Mouse (Mus musculus) spleen, adult 2 months (tissue): ENCODE measurements around the gene Rtn4r.

Experiments
- CTCF ChIP-seq: fragments of 200-500 bp; IDR thresholded peaks from 2 replicates; pipeline ENCODE4 v1.5.1; 2011; ENCODE audit warnings: mild to moderate bottlenecking, inconsistent platforms; ENCODE audit not compliant: insufficient read depth, insufficient read length, insufficient replicate concordance; ENCODE audit errors: extremely low read depth
- POLR2A ChIP-seq: fragments of 200-500 bp; IDR thresholded peaks from 2 replicates; pipeline ENCODE4 v1.6.1; 2011; ENCODE audit warnings: low read depth, low read length, inconsistent platforms

- TF ChIP-seq POLR2A (no peak), CTCF (no peak)
These were observed 71.1 kb downstream of the Rtn4r start for GRCm38 (mm10) chr16:18198365-18199098.
